9 mouse cellular contexts compared by ENCODE assay signal in genomic region chr2:157424126-157424903, GRCm38 (mm10). TPM values are rescaled to one million over a fixed set of nuclear protein-coding genes. Genes with fewer than 3 reads are reported as not detected.
DNase-seq lines count a peak whose midpoint lies in the region; ATAC-seq and TF ChIP-seq lines count a peak whose summit lies in the region.
"Had no signal": no experiment of that assay in that cellular context is flagged by ENCODE, and none has a peak within 500 bp of the region (broad histone marks: within the 10 kb centered on the region; RNA-seq: fewer than 3 reads in every experiment).

No protein-coding gene starts in this region.

- peak; percentile 47 to 58 for DNase-seq in heart, adult 18-20 months
- no peak for DNase-seq in heart, adult 9 months (ENCODE audit: low spot score in 2 of 2)
- DNase-seq in kidney, postnatal 25 days, result peak; percentile 56 to 77
- DNase-seq in midbrain, embryonic 14.5 days, result peak; percentile 67
- no peak for DNase-seq in layer of hippocampus, postnatal 14 days (ENCODE audit: low spot score in 2 of 2)

- peaks cover 92% of the 10 kb centered on the region for H3K4me1 ChIP-seq in E14TG2a.4 (replicated peaks; ENCODE audit: low read depth, low read length)
- peaks cover 9% of the 10 kb centered on the region for H3K4me1 ChIP-seq in cortical plate, adult 2 months (ENCODE audit: control insufficient read depth, insufficient read depth, low read length)
- H3K4me1 ChIP-seq in heart, embryonic 15.5 days (replicated peaks), result peaks cover 49% of the 10 kb centered on the region
- peaks cover 39% of the 10 kb centered on the region for H3K4me1 ChIP-seq in midbrain, embryonic 14.5 days (ENCODE audit: control insufficient read depth, insufficient read depth, low read length)

- TF ChIP-seq POLR2A in cortical plate, adult 2 months (IDR thresholded peaks at IDR 0.05; ENCODE audit: extremely low read depth, insufficient read depth, low read length), result no peak

- ATAC-seq in heart, embryonic 15.5 days (replicated peaks; ENCODE audit: insufficient number of reproducible peaks, insufficient read depth, low FRiP score, low read depth), result 0 out of 2 replicates have a peak, but pooled peaks have one; percentile 21
- peak; percentile 35 for ATAC-seq in midbrain, embryonic 14.5 days (ENCODE audit: low FRiP score, low TSS enrichment)

- H3K4me3 ChIP-seq in E14TG2a.4 (replicated peaks; ENCODE audit: low read length), result peak overlapping the region; percentile 77
- peak overlapping the region; percentile 81 for H3K4me3 ChIP-seq in cortical plate, adult 2 months (ENCODE audit: insufficient read depth, low read length)
- H3K4me3 ChIP-seq in heart, embryonic 15.5 days, result peak overlapping the region; percentile 85
- H3K4me3 ChIP-seq in midbrain, embryonic 14.5 days (replicated peaks; ENCODE audit: low read depth, low read length), result peak overlapping the region; percentile 84

- TF ChIP-seq CTCF in E14TG2a.4 (conservative IDR thresholded peaks at IDR 0.05; ENCODE audit: low read length), result no peak
- TF ChIP-seq CTCF in cortical plate, adult 2 months (IDR thresholded peaks at IDR 0.05; ENCODE audit: extremely low read depth, insufficient read depth, low read length), result no peak

- peaks cover 47% of the 10 kb centered on the region for H3K36me3 ChIP-seq in E14TG2a.4 (ENCODE audit: insufficient read depth, low read length)
- H3K36me3 ChIP-seq in heart, embryonic 15.5 days, result no peaks in the 10 kb centered on the region
- H3K36me3 ChIP-seq in midbrain, embryonic 14.5 days (ENCODE audit: control insufficient read depth, insufficient read depth, low read length), result peaks cover 17% of the 10 kb centered on the region
- H3K36me3 ChIP-seq: G1E had no signal

- no peaks in the 10 kb centered on the region for H3K27me3 ChIP-seq in E14TG2a.4 (ENCODE audit: insufficient read depth, low read length)
- H3K27me3 ChIP-seq in heart, embryonic 15.5 days, result no peaks in the 10 kb centered on the region
- H3K27me3 ChIP-seq in midbrain, embryonic 14.5 days (ENCODE audit: control insufficient read depth, insufficient read depth, low read length), result no peaks in the 10 kb centered on the region

- peak overlapping the region; percentile 92 for H3K4me2 ChIP-seq in heart, embryonic 15.5 days
- peak overlapping the region; percentile 90 for H3K4me2 ChIP-seq in midbrain, embryonic 14.5 days (ENCODE audit: low read length)

- H3K9ac ChIP-seq in heart, embryonic 15.5 days, result peak overlapping the region; percentile 89
- H3K9ac ChIP-seq in midbrain, embryonic 14.5 days (replicated peaks; ENCODE audit: low read length), result peak overlapping the region; percentile 99

- peak overlapping the region; percentile 57; the same call in 1 of the 2 replicates for H3K27ac ChIP-seq in cortical plate, adult 2 months (ENCODE audit: insufficient read depth, low read length)
- H3K27ac ChIP-seq in heart, embryonic 15.5 days, result peak overlapping the region; percentile 77
- H3K27ac ChIP-seq in midbrain, embryonic 14.5 days (replicated peaks; ENCODE audit: low read depth, low read length), result peak overlapping the region; percentile 95

- H3K9me3 ChIP-seq in E14TG2a.4 (ENCODE audit: low read length), result no peaks in the 10 kb centered on the region
- H3K9me3 ChIP-seq in heart, embryonic 15.5 days (replicated peaks), result no peaks in the 10 kb centered on the region
- H3K9me3 ChIP-seq in midbrain, embryonic 14.5 days (ENCODE audit: control insufficient read depth, low read length), result no peaks in the 10 kb centered on the region

- WGBS in heart, embryonic 15.5 days, result 2% methylated on average over 65 of the region's 98 CpGs
- WGBS in midbrain, embryonic 14.5 days, result under 1% methylated on average over 63 of the region's 98 CpGs

RNA-seq across cellular contexts. Expression of gene Src, which starts 6.1 kb away (rescaled TPM):
- total RNA-seq in heart, adult 18-20 months (2021), result 1 to 10 TPM; 4.2 to 4.8 TPM
- 83.8 and 95.0 TPM in 2 replicates for polyA plus RNA-seq in cortical plate, adult 2 months (2012; rRNA removed)
- polyA plus RNA-seq in heart, embryonic 15.5 days (2015; fragmentation: Nextera tagmentation; extraction: Ambion mirVana), result 5.6 and 9.6 TPM in 2 replicates
- polyA plus RNA-seq in midbrain, embryonic 14.5 days (2014; fragmentation: Nextera tagmentation; extraction: Ambion mirVana), result 34.3 and 52.2 TPM in 2 replicates
- total RNA-seq in layer of hippocampus, postnatal 14 days (2021), result 100 to 1,000 TPM; 117 to 118 TPM

RNA-seq across cellular contexts. Expression of gene Manbal, which starts 56.9 kb away (rescaled TPM):
- 10 to 100 TPM; 19.4 to 21.1 TPM for total RNA-seq in heart, adult 18-20 months (2021)
- polyA plus RNA-seq in cortical plate, adult 2 months (2012; rRNA removed), result 101 and 108 TPM in 2 replicates
- polyA plus RNA-seq in heart, embryonic 15.5 days (2015; fragmentation: Nextera tagmentation; extraction: Ambion mirVana), result 49.7 and 62.0 TPM in 2 replicates
- 47.8 and 89.9 TPM in 2 replicates for polyA plus RNA-seq in midbrain, embryonic 14.5 days (2014; fragmentation: Nextera tagmentation; extraction: Ambion mirVana)
- 10 to 100 TPM; 69.7 to 72.9 TPM for total RNA-seq in layer of hippocampus, postnatal 14 days (2021)

Comparison
In these comparisons a context has a peak if more than half of its experiments do, and no peak if none do; other contexts are left out.
1. DNase-seq: peak in heart, adult 18-20 months (2 of 2), kidney, postnatal 25 days (2 of 2) and midbrain, embryonic 14.5 days (single experiment); none in heart, adult 9 months (0 of 2) and layer of hippocampus, postnatal 14 days (0 of 2).
2. Peak in every context shown above with its lines, with median percentiles within 50 percentile points of each other: H3K4me3 ChIP-seq and H3K27ac ChIP-seq.